1 mouse cellular context compared by ENCODE assay signal in genomic region chr16:21199426-21199825, GRCm38 (mm10).
TF ChIP-seq lines count a peak whose summit lies in the region.

No protein-coding gene starts in this region.

TF ChIP-seq in CH12.LX, 34 proteins besides CTCF, POLR2A, EP300 and RAD21:
- TF ChIP-seq RCOR1 (conservative IDR thresholded peaks at IDR 0.05; ENCODE audit: low read depth, low read length), result no peak
- TF ChIP-seq ELF1 (IDR thresholded peaks at IDR 0.05; ENCODE audit: low read depth, low read length), result no peak
- TF ChIP-seq JUND (conservative IDR thresholded peaks at IDR 0.05; ENCODE audit: low read depth, low read length), result no peak
- TF ChIP-seq GABPA (IDR thresholded peaks at IDR 0.05; ENCODE audit: insufficient replicate concordance, low read depth, low read length), result no peak
- no peak for TF ChIP-seq MAFK (IDR thresholded peaks at IDR 0.05; ENCODE audit: insufficient replicate concordance, low read length)
- no peak for TF ChIP-seq TBP (conservative IDR thresholded peaks at IDR 0.05; ENCODE audit: low read depth, low read length)
- TF ChIP-seq ZMIZ1 (IDR thresholded peaks at IDR 0.05; ENCODE audit: low read depth, low read length), result no peak
- TF ChIP-seq POLR2AphosphoS2 (IDR thresholded peaks at IDR 0.05; ENCODE audit: low read depth, low read length), result no peak
- TF ChIP-seq PAX5 (IDR thresholded peaks at IDR 0.05; ENCODE audit: low read length), result no peak
- no peak for TF ChIP-seq MXI1 (IDR thresholded peaks at IDR 0.05; ENCODE audit: low read depth, low read length)
